Mouse (Mus musculus) adrenal gland, adult (tissue): ENCODE data around the gene Rsph3b.

Source experiments
- DNase-seq, 2 experiments: peaks; one replicate each; pipeline ENCODE4 v3.0.0; 2022 to 2023; ENCODE audit warnings: low spot score in 1 of 2; ENCODE audit not compliant: inconsistent age in 2 of 2

Gene Rsph3b

GRCm38 (mm10) chr17:6866576-6866975 lies 81.9 kb downstream of the Rsph3b start:
- DNase-seq, result no peak

GRCm38 (mm10) chr17:6865580-6865979 lies 82.9 kb downstream of the Rsph3b start:
- DNase-seq, result no peak

- no peak for DNase-seq
Observed at GRCm38 (mm10) chr17:6864869-6865268, 83.6 kb downstream of the Rsph3b start.

GRCm38 (mm10) chr17:6863521-6863920 lies 85.0 kb downstream of the Rsph3b start:
- DNase-seq, result peak; percentile 7 to 27

GRCm38 (mm10) chr17:6862040-6862780 lies 86.3 kb downstream of the Rsph3b start:
- no peak for DNase-seq

- DNase-seq, result peak; percentile 15 to 72
Observed at GRCm38 (mm10) chr17:6861181-6862039, 87.1 kb downstream of the Rsph3b start.

- no peak for DNase-seq
Observed at GRCm38 (mm10) chr17:6860491-6860897, 88.0 kb downstream of the Rsph3b start.

- DNase-seq, result no peak
Observed at GRCm38 (mm10) chr17:6860067-6860466, 88.4 kb downstream of the Rsph3b start.
